Mouse (Mus musculus): ENCODE data around the gene Rtp3.
A peak's percentile ranks its signal among the peaks of the same experiment; 100 is the strongest.

The Rtp3 gene

DNA sequence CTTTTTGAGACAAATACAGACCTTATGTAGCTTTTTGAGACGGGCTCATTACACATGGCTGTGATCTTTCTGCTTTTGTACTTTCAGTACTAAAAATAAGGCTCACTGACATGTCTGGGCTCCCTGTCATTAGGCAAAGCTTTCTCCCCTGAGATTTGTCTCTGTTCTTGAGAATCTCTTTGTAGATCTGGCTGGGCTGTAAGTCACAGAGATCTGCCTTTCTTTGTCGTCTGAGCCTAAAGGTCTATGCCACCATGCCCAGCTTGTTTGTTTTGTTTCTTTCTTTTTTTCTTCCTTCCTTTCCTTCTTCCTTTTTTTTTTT lies 24.5 kb downstream of the Rtp3 start:
- no peak for DNase-seq

DNA sequence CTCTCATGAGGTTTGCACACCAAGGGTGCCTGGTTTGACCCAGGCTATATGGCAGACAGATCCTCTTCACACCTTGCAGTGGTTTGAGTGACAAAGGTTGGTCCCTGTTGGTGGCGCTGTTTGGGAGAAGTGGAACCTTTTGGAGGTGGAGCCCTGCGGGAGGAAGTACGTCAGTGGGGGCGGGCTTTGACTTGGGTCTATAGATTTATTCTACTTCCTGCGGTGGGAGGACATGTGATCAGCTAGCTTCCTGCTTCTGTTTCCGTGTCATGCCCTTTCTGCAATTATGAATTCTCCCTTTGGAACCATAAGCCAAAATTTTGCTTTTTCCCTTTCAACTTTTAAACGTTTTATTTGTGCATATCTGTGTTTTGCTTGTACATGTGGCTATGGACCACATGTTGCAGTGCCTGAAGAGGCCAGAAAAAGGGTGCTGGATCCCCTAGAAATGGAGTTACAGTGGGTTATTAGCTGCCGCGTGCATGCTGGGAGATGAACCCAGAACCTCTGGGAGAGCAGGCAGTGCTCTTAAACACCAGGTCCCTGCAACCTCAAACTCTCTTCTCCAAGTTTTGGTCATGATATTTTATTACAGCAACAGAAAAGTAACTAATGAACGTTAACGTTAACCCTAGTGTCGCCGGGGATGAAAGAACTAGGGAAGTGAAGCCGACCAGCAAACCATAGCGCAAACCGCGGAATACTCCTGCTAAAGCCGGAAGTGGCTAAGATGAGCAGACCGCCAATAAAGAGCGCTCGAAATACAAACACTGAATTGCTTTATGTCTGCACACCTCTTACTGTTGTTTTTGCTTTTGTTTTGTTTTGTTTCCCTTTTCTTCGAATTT lies 25.1 kb downstream of the Rtp3 start:
- no peak for DNase-seq

DNA sequence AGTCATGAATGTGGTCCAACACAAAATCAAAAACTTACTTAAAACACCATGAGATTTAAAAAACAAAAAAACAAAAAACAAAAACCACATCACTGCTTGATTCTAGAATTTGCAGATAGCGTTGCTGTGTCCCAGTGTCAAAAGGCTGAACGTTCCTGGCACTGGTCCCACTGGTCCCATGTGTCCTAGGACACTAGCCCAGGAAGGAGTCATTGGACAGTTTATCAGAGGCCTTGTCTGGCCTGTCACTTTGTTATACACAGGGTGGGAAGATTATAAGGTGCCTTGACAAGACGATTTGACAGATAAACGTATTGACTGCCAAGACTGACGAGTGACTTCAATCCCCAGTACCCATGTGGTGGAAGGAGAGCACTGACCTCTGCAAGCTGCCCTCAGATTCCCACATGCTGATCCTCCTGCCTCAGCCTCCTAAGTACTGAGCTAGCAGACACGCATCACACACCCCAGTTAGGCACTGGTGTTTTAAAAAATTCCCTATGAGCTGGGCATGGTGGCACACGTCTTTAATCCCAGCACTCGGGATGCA lies 26.7 kb downstream of the Rtp3 start:
- no peak for DNase-seq

DNA sequence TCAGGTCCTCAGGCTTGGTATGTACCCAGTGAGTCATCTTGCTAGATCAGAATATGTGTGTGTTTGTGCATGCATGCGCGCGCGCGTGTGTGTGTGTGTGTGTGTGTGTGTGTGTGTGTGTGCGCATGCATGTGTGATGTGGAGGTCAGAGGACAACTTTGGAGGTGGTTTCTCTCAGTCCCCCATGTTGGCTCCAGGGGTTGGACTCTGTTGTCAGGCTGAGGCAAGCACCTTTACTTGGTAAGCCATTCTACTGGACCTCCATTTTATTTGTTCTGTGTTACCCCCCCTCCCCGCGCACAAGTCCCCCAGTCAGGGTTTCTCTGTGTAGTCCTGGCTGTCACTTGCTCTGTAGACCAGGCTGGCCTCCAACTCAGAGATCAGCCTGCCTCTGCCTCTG lies 29.0 kb downstream of the Rtp3 start:
- no peak for DNase-seq

DNA sequence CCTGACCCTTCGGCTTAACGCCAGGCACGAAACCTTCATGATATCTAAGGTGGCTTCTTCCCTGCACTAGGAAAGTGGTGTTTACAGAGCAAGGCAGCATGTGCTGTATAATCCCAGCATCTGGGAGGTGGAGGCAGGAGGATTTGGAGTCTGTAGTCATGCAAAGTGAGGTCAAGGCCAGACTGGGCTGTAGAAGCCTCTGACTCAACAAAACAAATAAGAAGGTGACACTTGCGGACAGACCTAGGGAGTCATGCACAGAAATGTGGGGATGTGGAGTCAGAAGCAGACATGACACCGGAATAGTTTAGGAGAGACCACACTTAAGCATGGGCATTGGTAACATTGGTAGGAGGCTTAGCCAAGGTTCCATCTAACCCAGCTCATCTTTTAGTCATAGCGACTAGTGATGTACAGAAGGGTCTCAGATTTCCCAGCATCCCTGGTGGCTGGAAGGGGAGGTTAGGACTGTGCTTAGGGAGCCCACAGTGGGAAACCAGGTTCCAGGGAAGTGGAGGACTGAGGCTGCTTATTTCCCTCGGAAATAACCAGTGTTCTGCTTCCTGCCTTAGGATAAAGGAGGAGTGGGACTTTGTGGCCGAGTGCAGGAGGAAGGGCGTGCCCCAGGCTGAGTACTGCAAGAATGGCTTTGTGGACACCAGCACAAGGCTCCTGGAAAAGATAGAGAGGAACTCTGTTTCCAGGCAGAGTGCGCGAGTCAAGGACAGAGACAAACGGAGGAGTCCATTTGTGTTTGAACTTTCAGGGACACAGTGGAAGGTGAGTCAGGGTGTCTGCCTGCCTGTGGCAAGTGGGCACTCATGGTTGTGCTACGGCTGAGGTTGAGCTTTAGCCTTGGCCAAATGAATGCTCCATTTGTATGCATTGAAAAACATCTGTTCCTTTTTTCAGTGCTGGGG lies 29.9 kb downstream of the Rtp3 start:
- DNase-seq, result no peak

DNA sequence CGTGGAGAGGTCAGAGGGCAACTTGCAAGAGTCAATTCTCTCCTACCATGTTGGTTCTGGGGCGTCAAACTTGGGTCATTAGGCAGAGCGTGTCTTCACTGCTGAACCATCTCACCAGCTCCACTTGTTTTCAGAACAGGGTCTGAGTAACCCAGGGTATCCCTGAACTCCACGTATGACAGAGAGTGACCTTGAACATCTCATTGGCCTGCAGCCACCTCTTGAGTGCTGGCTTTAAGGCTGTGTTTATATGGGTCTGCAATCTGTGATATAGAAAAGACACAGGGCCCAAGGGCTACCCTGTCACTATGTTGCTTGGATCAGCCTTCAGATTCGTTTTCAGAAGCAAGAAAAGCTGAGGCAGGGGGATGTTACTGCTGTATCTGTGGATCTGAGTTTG lies 30.7 kb downstream of the Rtp3 start:
- no peak for DNase-seq

DNA sequence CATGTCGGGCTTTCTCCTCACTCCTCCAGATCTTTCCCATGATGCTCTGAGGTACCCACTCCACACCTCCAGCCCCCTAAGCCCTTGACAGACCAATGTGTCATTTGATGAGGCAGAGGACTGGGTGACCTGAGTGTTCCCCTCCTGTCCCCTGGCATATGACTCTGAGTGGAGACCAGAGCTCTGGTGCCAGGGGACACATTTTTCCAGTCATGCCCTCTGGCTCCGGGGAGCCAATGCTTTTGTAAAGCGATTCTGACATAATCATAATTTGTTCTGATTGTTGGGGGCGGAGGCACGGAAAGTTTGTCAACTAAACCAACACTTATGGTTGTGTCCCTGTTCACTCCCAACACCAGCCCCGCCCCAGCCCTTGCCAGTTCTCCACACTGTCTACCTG lies 34.4 kb downstream of the Rtp3 start:
- no peak for DNase-seq

DNA sequence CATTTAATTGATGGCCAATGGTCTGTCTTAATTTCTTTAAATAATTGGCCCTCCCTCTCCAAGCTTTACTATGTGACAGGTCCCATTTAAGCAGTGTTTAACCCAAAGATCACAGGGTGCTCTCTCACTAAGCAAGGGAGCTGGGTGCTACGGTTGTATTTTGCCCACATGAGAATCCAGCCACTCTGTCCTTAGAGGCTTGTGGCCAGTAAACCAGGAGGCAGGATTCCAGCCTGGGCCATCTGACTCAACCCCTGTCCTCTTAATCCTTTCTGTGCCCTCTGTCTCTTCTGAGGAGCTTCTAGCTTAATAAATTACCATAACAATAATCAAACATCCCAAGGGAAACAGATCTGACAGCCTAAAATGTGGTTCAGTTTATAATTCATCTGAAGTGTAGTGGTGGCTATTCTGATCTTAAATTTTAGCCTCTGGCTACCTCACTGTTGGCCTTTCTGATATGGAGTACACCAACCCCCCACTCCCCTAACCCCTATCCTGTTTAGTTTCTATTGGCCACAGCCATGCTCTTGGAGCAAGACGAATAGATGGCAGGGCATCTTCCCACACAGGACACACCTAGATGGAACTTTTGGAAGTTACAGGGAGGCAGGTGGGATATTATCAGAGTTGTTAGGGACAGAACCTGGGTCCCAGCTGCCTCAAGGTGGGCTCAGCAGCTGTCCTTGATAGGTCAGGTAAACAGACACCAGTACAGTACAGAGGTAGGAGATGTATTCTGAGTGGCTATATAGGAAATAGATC lies 35.5 kb downstream of the Rtp3 start:
- DNase-seq, result no peak

DNA sequence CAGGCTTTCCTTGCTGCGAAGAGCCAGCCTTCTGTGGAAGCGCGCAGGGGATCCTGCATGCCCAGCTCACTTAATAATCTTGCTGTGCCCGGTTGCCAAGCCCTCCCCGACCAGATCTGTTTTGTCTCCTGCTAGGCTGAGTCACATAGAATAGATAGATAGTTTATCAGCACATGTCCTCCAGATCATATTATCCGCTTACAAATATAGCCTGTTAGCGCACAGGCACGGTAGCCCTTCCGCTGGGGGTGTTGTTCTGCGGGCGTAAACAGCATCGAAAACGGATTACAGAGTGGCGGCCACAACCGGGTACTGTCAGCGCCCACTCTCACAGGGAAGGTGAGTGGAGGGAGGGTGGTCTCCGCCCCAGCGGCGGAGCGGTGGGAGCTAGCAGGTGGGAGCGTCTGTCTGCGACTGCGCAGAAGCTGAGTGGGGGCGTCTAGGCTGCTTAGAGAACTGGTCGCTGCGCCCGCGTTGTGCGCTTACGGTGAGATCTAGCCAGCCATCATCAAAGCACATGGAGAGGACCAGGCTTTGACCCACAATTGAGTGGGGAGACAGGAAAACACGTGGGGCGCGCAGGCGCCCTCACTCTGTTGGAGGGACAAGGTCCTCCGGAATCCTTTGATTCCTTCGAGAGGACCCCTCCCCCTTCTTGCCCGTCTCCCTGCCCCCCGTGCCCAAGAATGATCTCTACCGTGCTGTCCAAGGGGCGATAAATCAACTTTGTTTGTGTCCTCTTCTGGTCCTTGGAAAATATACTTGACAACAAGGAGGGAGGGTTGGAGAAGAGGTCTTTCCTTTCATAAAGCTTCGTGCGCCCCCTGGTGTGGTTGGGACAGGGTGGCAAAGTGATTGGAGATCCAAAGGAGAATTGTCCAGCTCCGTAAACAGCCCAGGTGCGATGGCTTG lies 36.6 kb downstream of the Rtp3 start:
- DNase-seq, result peak; percentile 65

DNA sequence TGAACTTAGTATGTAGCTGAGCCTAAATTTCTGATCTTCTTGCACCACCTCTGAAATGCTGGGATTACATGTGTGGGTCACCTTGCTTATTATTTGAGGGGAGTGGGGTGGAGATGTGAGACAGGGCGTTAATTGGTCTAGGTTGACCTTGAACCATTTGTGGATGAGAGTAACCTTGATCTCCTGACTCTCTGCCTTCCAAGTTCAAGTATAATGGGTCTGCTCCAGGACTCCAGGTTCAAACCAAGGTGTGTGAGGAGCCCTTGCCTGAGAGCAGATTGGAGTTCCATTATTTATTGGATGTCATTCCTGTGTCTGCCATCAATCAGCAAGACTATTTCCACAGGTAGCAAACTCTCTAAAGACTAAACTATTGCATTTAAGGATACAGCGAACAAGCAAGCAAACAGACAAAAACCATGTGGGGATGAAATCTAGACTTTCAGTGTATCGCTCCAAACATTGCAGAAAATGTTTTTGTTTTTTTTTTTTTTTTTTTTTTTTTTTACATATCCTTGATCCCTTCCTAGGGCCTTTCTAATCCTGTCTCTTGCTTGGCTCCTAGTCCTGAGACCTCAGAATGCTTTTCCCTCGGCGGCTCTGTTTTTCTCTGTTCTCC lies 37.3 kb downstream of the Rtp3 start:
- no peak for DNase-seq

DNA sequence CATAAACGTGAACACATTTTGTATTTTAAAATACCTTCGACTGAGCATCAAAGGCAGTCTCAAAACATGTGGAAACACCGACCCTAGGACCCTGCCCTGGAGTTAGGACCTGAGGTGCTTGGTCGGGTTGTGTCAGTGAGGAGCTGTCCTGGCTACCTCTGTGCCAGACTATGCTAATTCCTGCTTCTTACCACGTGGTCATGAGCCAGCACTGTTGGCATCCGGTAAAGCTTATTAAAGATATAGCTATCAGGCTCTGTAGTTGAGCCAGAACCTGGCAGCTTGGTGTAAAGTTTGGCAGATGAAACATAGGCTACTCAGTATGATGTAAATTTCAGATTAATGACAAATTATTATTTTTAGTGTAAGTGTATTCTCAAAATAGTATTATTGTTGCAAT lies 38.0 kb downstream of the Rtp3 start:
- no peak for DNase-seq

DNA sequence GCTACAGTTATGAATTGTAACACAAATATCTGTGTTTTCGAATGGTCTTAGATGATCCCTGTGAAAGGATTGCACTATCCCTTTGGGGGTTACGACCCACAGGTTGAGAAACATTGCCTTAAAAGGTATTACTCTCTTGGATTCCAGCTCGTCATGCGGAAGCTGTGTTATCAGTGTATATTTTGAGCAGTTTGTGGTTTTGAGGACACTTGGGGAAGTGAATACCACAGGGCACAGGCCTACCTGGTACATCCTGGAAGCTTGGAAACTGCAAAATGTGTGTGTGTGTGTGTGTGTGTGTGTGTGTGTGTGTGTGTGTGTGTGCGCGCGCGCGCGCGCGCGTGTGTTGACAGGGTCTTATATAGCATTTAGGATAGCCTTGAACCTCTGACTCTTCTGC lies 38.5 kb downstream of the Rtp3 start:
- no peak for DNase-seq

DNA sequence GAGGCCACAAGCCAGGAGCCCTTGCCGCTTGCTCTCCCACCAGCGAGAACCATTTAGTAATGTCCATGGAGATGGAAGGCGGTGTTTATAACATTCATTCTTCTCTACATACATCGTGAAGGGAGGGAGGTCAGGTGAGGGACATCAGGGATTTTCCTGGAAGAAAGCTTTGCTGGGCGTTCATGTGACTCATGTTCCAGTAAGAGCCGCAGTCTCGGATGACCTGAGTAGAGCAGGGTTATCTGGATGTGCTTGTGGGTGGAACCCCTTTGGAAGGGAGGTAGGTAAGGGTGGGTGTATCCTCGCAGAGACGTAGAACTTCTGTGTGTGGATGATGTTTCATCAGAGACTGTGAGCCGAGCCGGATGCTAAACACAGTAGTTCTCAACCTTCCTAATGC lies 39.0 kb downstream of the Rtp3 start, which contains the start of gene Lrrc2:
TSS of gene Lrrc2 (plus strand) at position 149 of the 400 bp plus-strand sequence.
- DNase-seq, result no peak

DNA sequence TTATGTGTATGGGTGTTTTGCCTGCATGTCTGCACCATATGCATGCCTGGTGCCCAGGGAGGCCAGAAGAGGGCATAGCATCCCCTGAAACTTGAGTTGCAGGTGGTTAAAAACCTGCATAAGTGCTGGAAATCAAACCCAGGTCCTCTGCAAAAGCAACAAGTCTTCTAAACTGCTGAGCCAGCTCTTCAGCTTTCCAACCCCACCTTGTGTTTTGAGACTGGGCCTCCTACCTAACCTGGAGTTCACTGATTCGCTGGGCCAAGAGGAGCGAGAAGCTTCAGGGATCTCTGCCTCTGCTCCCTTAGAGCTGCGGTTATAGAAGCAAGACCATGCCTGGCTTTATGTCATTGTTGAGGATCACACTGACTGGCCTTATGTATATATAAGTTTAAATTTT lies 40.3 kb downstream of the Rtp3 start:
- no peak for DNase-seq

DNA sequence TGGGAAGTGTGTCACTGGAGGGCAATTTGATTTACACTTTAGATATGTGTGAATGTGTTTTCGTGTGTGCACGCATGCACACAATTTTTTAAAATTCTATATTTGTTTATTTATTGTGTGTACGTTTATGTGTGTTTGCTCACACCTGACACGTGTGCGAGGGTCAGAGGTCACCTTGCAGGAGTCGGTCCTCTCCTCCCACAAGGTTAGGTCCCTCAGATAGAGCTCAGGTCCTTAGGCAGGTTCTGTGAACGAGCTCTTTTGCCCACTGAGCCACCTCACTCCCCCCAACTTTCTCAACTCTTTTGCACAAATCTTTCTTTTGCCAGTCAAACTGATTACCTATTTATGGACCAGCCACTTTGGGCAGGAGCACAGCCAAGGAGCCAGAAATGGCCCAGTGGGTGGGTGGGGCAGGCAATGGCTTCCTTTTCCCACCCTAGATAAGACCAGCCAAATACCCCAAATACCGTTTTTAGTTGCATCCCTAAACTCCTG lies 41.5 kb downstream of the Rtp3 start:
- DNase-seq, result no peak

DNA sequence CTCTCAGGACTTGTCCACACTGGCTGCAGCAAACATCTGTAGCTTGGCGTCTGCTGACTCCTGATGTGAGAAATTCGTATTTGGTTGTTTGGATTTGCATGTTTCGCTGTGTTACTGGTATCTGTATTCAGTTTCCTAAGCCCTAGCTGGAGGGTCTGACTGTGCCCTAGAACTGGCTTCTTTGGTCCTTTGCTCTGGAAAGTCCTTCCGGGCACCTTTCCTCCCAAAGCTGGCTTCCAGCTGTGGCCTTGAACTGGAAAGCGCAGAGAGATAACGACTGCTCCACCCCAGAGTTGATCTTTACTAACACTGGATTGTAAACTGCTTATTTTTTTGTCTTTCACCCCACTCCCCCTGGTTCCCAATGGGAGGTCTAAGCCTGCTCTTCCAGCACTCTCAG lies 42.5 kb downstream of the Rtp3 start:
- no peak for DNase-seq

DNA sequence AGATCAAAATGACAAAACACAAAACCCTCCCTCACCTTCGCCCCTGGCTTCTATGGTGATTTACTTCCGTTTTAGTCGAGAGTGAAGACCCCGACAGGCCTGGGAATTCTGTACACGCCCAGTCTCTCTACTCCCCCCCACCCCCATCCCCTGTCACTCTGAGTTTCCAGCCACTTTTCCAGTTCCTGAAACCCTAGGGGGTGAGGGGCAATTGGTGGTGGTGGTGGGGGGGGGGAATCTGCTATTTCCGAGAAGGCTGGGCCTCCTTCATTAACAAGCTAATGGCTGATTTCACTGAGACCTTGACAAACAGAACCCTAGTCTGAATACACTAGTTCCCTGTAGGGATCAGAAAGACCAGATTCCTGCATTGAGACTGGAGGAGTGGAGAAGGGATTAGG lies 43.1 kb downstream of the Rtp3 start:
- no peak for DNase-seq

DNA sequence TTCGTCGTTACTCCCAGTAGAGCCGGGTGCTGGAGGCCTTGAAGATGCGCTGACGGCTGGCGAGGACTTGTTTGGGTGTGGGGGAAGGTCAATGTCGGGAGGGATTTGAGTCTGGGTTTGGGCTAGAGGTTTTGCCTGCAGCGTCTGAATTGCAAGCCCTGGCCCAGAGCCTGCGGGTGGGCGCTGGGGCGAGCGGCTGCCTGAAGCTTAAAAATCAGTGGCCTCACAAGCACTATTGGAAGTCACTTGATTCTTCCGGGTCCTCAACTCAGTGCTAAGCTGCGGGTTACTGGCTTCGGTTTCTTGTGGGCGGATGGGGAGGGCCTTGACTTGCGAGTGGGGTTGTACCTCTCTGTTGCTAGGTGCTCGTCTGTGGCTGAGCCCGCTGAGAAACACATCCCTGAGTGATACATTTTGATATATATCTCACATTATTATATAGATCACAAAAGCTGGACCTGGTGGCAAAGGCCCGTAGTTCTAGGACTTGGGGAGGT lies 43.8 kb downstream of the Rtp3 start:
- DNase-seq, result no peak

DNA sequence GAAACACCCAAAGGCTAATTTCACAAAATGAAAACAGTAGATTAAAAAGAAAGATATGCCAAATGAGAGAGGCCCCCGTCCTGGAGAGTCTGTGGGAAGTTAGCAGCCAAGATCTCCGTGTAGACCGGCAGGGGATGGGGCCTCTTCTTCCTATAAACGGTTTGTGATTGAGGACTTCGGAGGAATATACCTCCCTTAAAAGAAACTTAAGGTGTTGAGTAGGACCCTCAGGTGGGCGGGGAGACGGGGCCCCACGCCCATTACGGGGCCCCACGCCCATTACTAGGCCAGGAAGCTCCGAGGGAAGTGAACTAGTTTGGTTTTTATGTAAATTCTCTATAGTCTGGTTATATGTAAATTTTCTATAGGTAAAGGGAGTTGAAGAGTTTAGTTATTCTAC lies 44.5 kb downstream of the Rtp3 start, which contains the start of gene Tdgf1:
TSS of gene Tdgf1 (minus strand) at position 233 of the 400 bp plus-strand sequence.
- no peak for DNase-seq

DNA sequence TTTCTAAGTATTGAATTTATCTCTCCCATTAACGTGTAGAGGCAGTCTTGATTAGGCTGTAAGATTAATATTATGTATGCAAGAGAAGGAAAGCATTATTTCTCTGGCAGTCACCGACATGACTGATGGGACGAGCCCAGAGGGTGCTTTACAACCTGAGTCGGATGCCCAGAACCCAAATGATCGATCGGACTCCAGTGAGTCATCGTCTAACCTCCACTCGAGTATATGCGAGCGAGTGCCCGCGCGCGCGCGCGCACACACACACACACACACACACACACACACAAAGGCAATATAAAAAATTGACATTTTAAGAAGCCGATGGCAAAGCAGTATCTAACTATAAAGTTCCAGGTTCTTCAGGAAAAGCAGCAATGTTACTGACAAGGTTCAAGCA lies 45.0 kb downstream of the Rtp3 start:
- no peak for DNase-seq

DNA sequence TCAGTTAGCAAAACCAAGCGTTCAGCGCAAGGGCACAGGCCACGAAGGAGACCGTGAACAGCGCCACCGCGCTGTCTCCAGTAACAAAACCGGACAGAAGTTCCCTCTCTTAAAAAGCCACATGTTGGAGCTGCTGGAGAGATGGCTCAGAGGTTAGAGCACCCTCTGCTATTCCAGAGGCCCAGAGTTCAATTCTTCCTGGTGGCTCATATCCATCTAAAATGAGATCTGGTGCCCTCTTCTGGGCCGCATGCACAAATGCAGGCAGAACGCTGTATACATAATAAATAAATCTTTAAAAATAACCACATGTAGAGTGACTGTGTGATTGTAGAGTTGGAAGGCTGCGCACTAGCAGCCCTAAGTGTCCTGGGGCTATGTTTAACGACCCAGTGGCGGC lies 46.1 kb downstream of the Rtp3 start:
- no peak for DNase-seq
